Mouse (Mus musculus) heart, embryonic 11.5 days (tissue): Measurements from ENCODE around the gene Dnah12. TPM values are rescaled to one million over a fixed set of nuclear protein-coding genes. Genes with fewer than 3 reads are reported as not detected.
"Not testable (repeated sequence)": the region's sequence is repeated elsewhere in the genome, so short reads cannot be mapped to it uniquely, and the experiment has no call there.

Source experiments
- ATAC-seq: fragments of 200-750 bp; cut with Nextera tagmentation; replicated peaks from 2 replicates; pipeline ENCODE4 v1.8.0; 2017; ENCODE audit warnings: moderate library complexity; ENCODE audit not compliant: insufficient number of reproducible peaks, low FRiP score, low TSS enrichment
- H3K27ac ChIP-seq: fragments of 300-500 bp; sonication (generic); 2 replicates; pipeline ENCODE4 v1.5.1; 2014; ENCODE audit warnings: mild to moderate bottlenecking, low read depth, low read length
- H3K27me3 ChIP-seq: fragments of 300-500 bp; sonication (generic); 2 replicates; pipeline ENCODE4 v1.6.1; 2014; ENCODE audit warnings: mild to moderate bottlenecking, low read length, mixed read lengths; ENCODE audit not compliant: control insufficient read depth, insufficient read depth
- H3K36me3 ChIP-seq: fragments of 300-500 bp; sonication (generic); 2 replicates; pipeline ENCODE4 v1.6.1; 2014; ENCODE audit warnings: mild to moderate bottlenecking, low read length, moderate library complexity, mixed read lengths; ENCODE audit not compliant: control insufficient read depth, insufficient read depth
- H3K4me1 ChIP-seq: fragments of 300-500 bp; sonication (generic); 2 replicates; pipeline ENCODE4 v1.6.1; 2014; ENCODE audit warnings: low read length; ENCODE audit not compliant: control insufficient read depth, insufficient read depth
- H3K4me2 ChIP-seq: fragments of 300-500 bp; sonication (generic); 2 replicates; pipeline ENCODE4 v1.6.1; 2014; ENCODE audit warnings: mild to moderate bottlenecking, moderate library complexity
- H3K4me3 ChIP-seq: fragments of 300-500 bp; sonication (generic); 2 replicates; pipeline ENCODE4 v1.5.1; 2014; ENCODE audit warnings: low read depth, low read length
- H3K9ac ChIP-seq: fragments of 300-500 bp; sonication (generic); 2 replicates; pipeline ENCODE4 v1.6.1; 2014; ENCODE audit warnings: mild to moderate bottlenecking, low read depth, low read length, moderate library complexity
- H3K9me3 ChIP-seq: fragments of 300-500 bp; sonication (generic); replicated peaks from 2 replicates; pipeline ENCODE4 v1.6.1; 2016; ENCODE audit warnings: low read length; ENCODE audit not compliant: control insufficient read depth
- WGBS: fragments of 180-500 bp; shearing (Covaris S2); extraction: QIAGEN DNeasy Blood & Tissue Kit; methylation state at CpG from one replicate; pipeline ENCODE4 v1.1.7; 2014; ENCODE audit not compliant: insufficient replicate concordance; 5-methylcytosine and 5-hydroxymethylcytosine counted together
- polyA plus RNA-seq: library from polyadenylated mRNA; unstranded; fragments of >200 nt; fragmentation: Nextera tagmentation; extraction: Ambion mirVana; gene quantifications from 2 replicates; pipeline ENCODE4 v1.2.1, GENCODE M21; 2014

Dnah12 gene
- polyA plus RNA-seq, 1 experiment from 2014 or later, result 0.03 TPM

- no peak overlapping the region for H3K27ac ChIP-seq
- H3K9ac ChIP-seq, result no peak overlapping the region
- H3K9me3 ChIP-seq, result no peaks in the 10 kb centered on the region
- H3K4me2 ChIP-seq, result no peak overlapping the region
- no peaks in the 10 kb centered on the region for H3K4me1 ChIP-seq
- ATAC-seq, result no peak
- H3K27me3 ChIP-seq, result no peaks in the 10 kb centered on the region
- H3K4me3 ChIP-seq, result no peak overlapping the region
- 82% methylated on average over 4 of the region's 4 CpGs for WGBS
- H3K36me3 ChIP-seq, result no peaks in the 10 kb centered on the region
Measured at GRCm38 (mm10) chr14:26907401-26907800, 214.3 kb downstream of the Dnah12 start.

DNA sequence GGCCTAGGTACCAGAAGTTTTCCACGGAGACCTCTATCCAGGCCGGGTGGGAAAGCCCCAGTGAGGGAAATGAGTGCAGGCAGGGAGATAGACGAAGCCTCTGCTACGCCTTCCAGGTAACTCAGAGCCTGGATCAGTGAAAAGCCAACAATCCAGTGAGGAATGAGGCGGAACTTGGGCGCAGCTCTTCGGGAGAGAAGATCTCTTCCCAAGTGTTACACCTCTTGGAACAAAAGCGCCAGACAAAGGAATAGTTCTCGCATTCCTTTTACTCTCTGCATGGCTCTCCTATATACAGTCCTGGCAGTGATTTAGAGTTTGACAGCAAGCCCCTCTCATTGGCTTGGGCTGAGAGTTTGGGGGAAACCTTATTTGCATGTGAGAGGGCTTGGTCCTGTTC is 217.4 kb downstream of the Dnah12 start:
- not testable (repeated sequence) for H3K9ac ChIP-seq, ATAC-seq, H3K4me1 ChIP-seq, H3K27me3 ChIP-seq, H3K4me3 ChIP-seq, H3K27ac ChIP-seq, H3K9me3 ChIP-seq, H3K4me2 ChIP-seq, H3K36me3 ChIP-seq
- WGBS, result 39% methylated on average over 9 of the region's 9 CpGs

DNA sequence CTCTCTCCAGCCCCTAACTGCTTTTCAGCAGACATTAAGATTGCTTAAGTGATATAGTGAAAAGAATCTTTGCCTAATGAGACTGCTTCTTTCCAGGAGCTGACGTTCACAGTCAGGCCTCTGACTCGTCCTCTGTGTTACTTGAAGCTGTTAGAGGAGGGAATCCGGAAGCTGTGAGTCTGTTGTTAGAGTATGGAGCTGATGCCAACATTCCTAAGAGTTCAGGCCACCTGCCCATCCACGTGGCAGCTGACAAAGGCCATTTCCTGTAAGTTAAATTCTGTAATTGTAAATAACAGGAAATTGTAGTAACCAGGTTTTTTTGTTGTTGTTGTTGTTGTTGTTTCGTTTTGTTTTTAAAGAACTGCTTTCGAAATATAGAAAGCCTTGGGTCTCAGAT is 218.1 kb downstream of the Dnah12 start:
- Histone ChIP-seq H3K4me1 (no peaks in the 10 kb centered on the region), H3K9me3 (no peaks in the 10 kb centered on the region), H3K4me3 (no peak overlapping the region), H3K9ac (no peak overlapping the region), H3K27ac (no peak overlapping the region), H3K27me3 (no peaks in the 10 kb centered on the region), H3K4me2 (no peak overlapping the region), H3K36me3 (no peaks in the 10 kb centered on the region)
- no peak for ATAC-seq
- WGBS, result 59% methylated on average over 6 of the region's 6 CpGs

DNA sequence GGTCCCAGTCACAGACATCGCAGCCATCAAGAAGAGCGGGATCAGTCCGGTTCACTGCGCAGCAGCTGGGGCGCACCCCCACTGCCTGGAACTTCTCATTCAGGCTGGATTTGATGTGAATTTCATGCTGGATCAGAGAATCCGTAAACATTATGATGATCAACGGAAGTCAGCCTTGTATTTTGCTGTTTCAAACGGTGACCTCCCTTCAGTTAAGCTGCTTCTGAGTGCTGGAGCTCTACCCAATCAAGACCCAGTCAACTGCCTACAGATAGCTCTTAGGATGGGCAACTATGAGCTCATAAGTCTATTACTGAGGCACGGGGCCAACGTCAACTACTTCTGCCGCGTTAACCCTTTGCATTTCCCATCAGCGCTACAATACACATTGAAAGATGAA is 218.8 kb downstream of the Dnah12 start:
- no peak overlapping the region for H3K9ac ChIP-seq
- WGBS, result 91% methylated on average over 13 of the region's 13 CpGs
- H3K4me1 ChIP-seq, result no peaks in the 10 kb centered on the region
- no peaks in the 10 kb centered on the region for H3K36me3 ChIP-seq
- H3K4me2 ChIP-seq, result no peak overlapping the region
- no peak overlapping the region for H3K27ac ChIP-seq
- no peak for ATAC-seq
- H3K27me3 ChIP-seq, result no peaks in the 10 kb centered on the region
- H3K4me3 ChIP-seq, result no peak overlapping the region
- H3K9me3 ChIP-seq, result no peaks in the 10 kb centered on the region

DNA sequence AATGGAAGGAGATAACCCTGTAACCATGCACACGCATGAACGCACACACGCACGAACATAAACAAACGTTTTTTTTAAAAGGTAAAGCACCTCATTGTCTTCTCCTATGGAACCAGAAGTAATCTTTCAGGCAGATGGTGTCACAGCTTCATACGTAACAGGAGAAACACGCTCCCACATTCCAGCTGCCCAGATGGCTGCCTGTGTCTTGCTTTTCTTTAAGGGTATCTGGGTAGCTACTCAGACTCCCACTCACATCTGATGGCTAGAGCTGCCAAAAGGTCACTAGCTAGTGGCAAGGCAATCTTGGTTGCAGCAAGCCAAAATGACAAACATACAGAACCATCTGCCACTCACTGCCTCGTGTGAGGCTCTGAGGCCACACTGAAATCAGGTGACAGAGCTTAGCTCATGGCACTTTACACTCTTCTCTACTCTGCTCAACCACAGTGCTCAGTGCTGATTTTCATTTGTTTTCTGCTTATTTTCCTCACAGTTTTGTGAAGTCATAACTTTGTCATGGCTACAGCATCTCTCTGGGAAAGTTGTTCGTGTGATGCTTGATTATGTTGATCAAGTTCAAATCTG is 220.7 kb downstream of the Dnah12 start:
- H3K36me3 ChIP-seq, result no peaks in the 10 kb centered on the region
- H3K9ac ChIP-seq, result no peak overlapping the region
- 72% methylated on average over 9 of the region's 9 CpGs for WGBS
- no peaks in the 10 kb centered on the region for H3K27me3 ChIP-seq
- no peak for ATAC-seq
- H3K4me2 ChIP-seq, result no peak overlapping the region
- H3K4me3 ChIP-seq, result no peak overlapping the region
- no peak overlapping the region for H3K27ac ChIP-seq
- H3K4me1 ChIP-seq, result no peaks in the 10 kb centered on the region
- H3K9me3 ChIP-seq, result no peaks in the 10 kb centered on the region

DNA sequence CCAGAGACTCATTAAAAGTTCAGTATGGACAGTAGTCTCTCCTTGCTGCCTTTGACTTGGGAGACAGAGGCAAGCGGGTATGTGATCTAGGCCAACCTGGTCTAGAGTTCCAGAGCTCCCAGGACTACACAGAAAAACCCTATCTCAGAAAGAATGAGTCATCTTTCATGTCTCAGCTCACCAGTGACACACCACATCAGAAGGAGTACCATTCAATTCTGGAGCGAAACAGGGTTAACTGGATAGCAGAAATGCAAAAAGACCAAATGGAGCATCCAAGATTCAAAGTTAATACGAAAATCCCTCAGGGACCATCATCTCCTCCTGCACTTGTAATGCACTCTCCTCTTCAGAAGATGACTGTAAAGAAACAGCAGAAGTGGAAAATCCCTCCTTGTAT is 226.2 kb downstream of the Dnah12 start:
- Histone ChIP-seq H3K4me3 (no peak overlapping the region), H3K9me3 (no peaks in the 10 kb centered on the region), H3K36me3 (0 out of 2 replicates have a peak, but pooled peaks cover 2% of the 10 kb centered on the region), H3K4me1 (no peaks in the 10 kb centered on the region; the same call in 1 of the 2 replicates), H3K27me3 (no peaks in the 10 kb centered on the region), H3K27ac (no peak overlapping the region), H3K9ac (no peak overlapping the region), H3K4me2 (no peak overlapping the region)
- ATAC-seq, result no peak
- WGBS, result 90% methylated on average over 3 of the region's 3 CpGs

- ATAC-seq, result no peak
- H3K9ac ChIP-seq, result no peak overlapping the region
- no peaks in the 10 kb centered on the region for H3K9me3 ChIP-seq
- no peak overlapping the region for H3K27ac ChIP-seq
- peaks cover 7% of the 10 kb centered on the region; the same call in 1 of the 2 replicates for H3K36me3 ChIP-seq
- no peak overlapping the region for H3K4me2 ChIP-seq
- 62% methylated on average over 5 of the region's 5 CpGs for WGBS
- no peaks in the 10 kb centered on the region for H3K27me3 ChIP-seq
- no peaks in the 10 kb centered on the region; the same call in 1 of the 2 replicates for H3K4me1 ChIP-seq
- no peak overlapping the region for H3K4me3 ChIP-seq
Measured at GRCm38 (mm10) chr14:26923702-26924421, 230.8 kb downstream of the Dnah12 start.

DNA sequence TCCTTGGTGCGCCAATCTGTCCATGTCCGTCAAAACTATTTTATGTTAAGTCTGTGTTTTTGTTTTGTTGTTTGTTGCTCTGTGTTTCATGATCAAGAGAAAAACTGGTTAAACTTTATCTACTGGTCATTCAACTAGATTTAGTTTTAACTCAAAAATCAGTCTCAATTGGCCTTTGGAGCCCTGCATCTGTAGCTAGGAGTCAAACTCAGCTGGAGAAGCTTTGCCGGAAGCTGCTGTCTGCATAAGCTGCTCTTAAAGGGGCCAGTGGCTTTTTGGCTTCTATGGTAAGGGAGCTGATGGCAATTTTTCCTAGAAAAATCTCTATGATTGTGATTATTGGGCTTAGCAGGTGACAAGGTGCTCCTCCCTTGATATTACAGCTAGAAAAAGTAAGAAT is 241.8 kb downstream of the Dnah12 start:
- no peaks in the 10 kb centered on the region for H3K4me1 ChIP-seq
- no peak for ATAC-seq
- H3K27ac ChIP-seq, result no peak overlapping the region
- H3K4me3 ChIP-seq, result no peak overlapping the region
- no peak overlapping the region for H3K4me2 ChIP-seq
- H3K36me3 ChIP-seq, result peaks cover 4% of the 10 kb centered on the region; the same call in 1 of the 2 replicates
- H3K9ac ChIP-seq, result no peak overlapping the region
- WGBS, result 77% methylated on average over 3 of the region's 3 CpGs
- no peaks in the 10 kb centered on the region for H3K9me3 ChIP-seq
- H3K27me3 ChIP-seq, result no peaks in the 10 kb centered on the region

GRCm38 (mm10) chr14:26935558-26935957 is 242.5 kb downstream of the Dnah12 start:
- 81% methylated on average over 4 of the region's 4 CpGs for WGBS
- no peak overlapping the region for H3K4me3 ChIP-seq
- H3K27ac ChIP-seq, result no peak overlapping the region
- H3K4me2 ChIP-seq, result no peak overlapping the region
- H3K27me3 ChIP-seq, result no peaks in the 10 kb centered on the region
- no peaks in the 10 kb centered on the region for H3K9me3 ChIP-seq
- no peaks in the 10 kb centered on the region for H3K4me1 ChIP-seq
- ATAC-seq, result no peak
- peaks cover 4% of the 10 kb centered on the region; the same call in 1 of the 2 replicates for H3K36me3 ChIP-seq
- H3K9ac ChIP-seq, result no peak overlapping the region
